Mouse (Mus musculus): ENCODE data around the gene Mzt1. TPM values are rescaled to one million over a fixed set of nuclear protein-coding genes. Genes with fewer than 3 reads are reported as not detected.

The Mzt1 gene
- polyA plus RNA-seq, 2 experiments = 25.8 to 30.4 TPM

GRCm38 (mm10) chr14:99032596-99032995 lies 13.3 kb downstream of the Mzt1 start:
- no peak for ATAC-seq (ENCODE audit: insufficient read depth)
- no peaks in the 10 kb centered on the region for H3K9me3 ChIP-seq (ENCODE audit: control insufficient read depth, low read length)
- H3K4me3 ChIP-seq (ENCODE audit: insufficient read depth in 1 of 2, low read depth in 2 of 2, low read length in 2 of 2) = no peak overlapping the region
- H3K27me3 ChIP-seq (ENCODE audit: control insufficient read depth, insufficient read depth, low read length) = no peaks in the 10 kb centered on the region
- DNase-seq (ENCODE audit: low read depth in 3 of 3, low spot score in 3 of 3) = no peak
- no peak overlapping the region for H3K9ac ChIP-seq (replicated peaks)
- no peak overlapping the region for H3K4me2 ChIP-seq (ENCODE audit: low read depth)
- H3K36me3 ChIP-seq (replicated peaks; ENCODE audit: control insufficient read depth, insufficient read depth, low read depth) = peaks cover 15% of the 10 kb centered on the region
- no peak overlapping the region for H3K27ac ChIP-seq
- 71% methylated on average over 5 of the region's 5 CpGs for WGBS (ENCODE audit: insufficient replicate concordance)
- TF ChIP-seq CTCF (IDR thresholded peaks at IDR 0.05; ENCODE audit: low read depth) (no peak), EP300 (IDR thresholded peaks at IDR 0.05; ENCODE audit: low read depth) (no peak)
- H3K4me1 ChIP-seq (replicated peaks; ENCODE audit: control insufficient read depth in 2 of 2, insufficient read depth in 2 of 2, low read length in 1 of 2) = no peaks in the 10 kb centered on the region

DNA sequence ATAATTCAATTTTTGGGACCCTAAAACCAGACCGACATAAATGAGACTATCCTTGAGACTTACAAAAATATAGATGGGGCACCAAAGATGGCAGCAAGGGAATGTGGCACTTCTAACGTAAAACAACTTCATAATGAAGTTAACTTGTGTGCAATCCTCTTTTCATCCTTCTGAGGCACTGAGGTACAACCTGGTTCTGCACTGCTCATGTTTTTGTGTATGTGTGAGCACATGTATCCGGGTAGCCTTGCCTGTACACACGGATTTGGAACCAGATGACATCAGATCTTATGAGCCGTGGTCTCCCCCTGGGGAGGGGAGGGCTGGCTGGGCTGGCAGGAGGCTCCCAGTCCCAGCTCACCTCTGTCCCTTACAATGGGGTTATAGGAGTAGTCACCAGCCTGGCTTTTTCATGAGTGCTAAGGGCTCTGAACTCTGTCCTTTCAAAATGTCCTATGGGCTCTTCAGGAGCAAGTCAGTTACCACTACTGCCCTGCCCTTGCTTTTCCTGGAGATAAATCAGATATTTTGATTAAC lies 14.5 kb downstream of the Mzt1 start:
- peaks cover 12% of the 10 kb centered on the region for H3K36me3 ChIP-seq (replicated peaks; ENCODE audit: control insufficient read depth, insufficient read depth, low read depth)
- H3K27me3 ChIP-seq (ENCODE audit: control insufficient read depth, insufficient read depth, low read length) = no peaks in the 10 kb centered on the region
- H3K4me3 ChIP-seq (ENCODE audit: insufficient read depth in 1 of 2, low read depth in 2 of 2, low read length in 2 of 2) = no peak overlapping the region
- no peak for DNase-seq (ENCODE audit: low read depth in 3 of 3, low spot score in 3 of 3)
- no peak overlapping the region for H3K4me2 ChIP-seq (ENCODE audit: low read depth)
- no peaks in the 10 kb centered on the region for H3K9me3 ChIP-seq (ENCODE audit: control insufficient read depth, low read length)
- H3K9ac ChIP-seq (replicated peaks) = no peak overlapping the region
- no peak for TF ChIP-seq EP300 (IDR thresholded peaks at IDR 0.05; ENCODE audit: low read depth)
- no peak for TF ChIP-seq CTCF (IDR thresholded peaks at IDR 0.05; ENCODE audit: low read depth)
- ATAC-seq (ENCODE audit: insufficient read depth) = 0 out of 2 replicates have a peak, but pooled peaks have one; percentile 18
- H3K27ac ChIP-seq = no peak overlapping the region
- no peaks in the 10 kb centered on the region for H3K4me1 ChIP-seq (replicated peaks; ENCODE audit: control insufficient read depth in 2 of 2, insufficient read depth in 2 of 2, low read length in 1 of 2)
- WGBS (ENCODE audit: insufficient replicate concordance) = 79% methylated on average over 5 of the region's 5 CpGs

DNA sequence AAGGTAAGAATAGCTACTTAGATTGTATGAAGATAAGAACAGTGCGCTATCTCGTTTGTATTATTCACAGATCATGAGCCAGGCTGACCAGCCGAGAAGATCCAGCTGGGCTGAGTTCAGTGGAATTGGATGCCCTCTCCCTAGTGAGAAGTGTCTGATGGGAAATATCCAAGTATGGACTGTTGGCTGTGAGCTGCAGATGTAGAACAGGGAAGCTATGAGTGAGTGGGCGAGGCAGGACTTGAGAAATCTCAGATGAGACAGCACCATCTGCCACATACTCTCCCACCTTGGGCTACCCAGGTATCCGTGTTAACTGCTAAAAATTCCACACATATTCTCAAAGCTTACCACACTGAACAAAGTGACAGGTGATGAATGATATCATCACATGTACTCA lies 15.9 kb downstream of the Mzt1 start:
- WGBS (ENCODE audit: insufficient replicate concordance) = 71% methylated on average over 5 of the region's 5 CpGs
- no peak overlapping the region for H3K4me3 ChIP-seq (ENCODE audit: insufficient read depth in 1 of 2, low read depth in 2 of 2, low read length in 2 of 2)
- DNase-seq (ENCODE audit: low read depth in 3 of 3, low spot score in 3 of 3) (no peak), ATAC-seq (ENCODE audit: insufficient read depth) (no peak)
- H3K9ac ChIP-seq (replicated peaks) = no peak overlapping the region
- no peak overlapping the region for H3K4me2 ChIP-seq (ENCODE audit: low read depth)
- TF ChIP-seq EP300 (IDR thresholded peaks at IDR 0.05; ENCODE audit: low read depth) (no peak), CTCF (IDR thresholded peaks at IDR 0.05; ENCODE audit: low read depth) (no peak)
- peaks cover 6% of the 10 kb centered on the region for H3K36me3 ChIP-seq (replicated peaks; ENCODE audit: control insufficient read depth, insufficient read depth, low read depth)
- H3K27ac ChIP-seq = no peak overlapping the region
- H3K27me3 ChIP-seq (ENCODE audit: control insufficient read depth, insufficient read depth, low read length) = no peaks in the 10 kb centered on the region
- H3K9me3 ChIP-seq (ENCODE audit: control insufficient read depth, low read length) = no peaks in the 10 kb centered on the region
- no peaks in the 10 kb centered on the region for H3K4me1 ChIP-seq (replicated peaks; ENCODE audit: control insufficient read depth in 2 of 2, insufficient read depth in 2 of 2, low read length in 1 of 2)

- WGBS (ENCODE audit: insufficient replicate concordance) = 42% methylated on average over 12 of the region's 12 CpGs
- H3K4me2 ChIP-seq (ENCODE audit: low read depth) = no peak overlapping the region
- no peak for DNase-seq (ENCODE audit: low read depth in 3 of 3, low spot score in 3 of 3)
These were observed 23.4 kb downstream of the Mzt1 start for GRCm38 (mm10) chr14:99022346-99023086.

GRCm38 (mm10) chr14:99019136-99019808 lies 26.7 kb downstream of the Mzt1 start:
- Histone ChIP-seq H3K4me3 (ENCODE audit: insufficient read depth in 1 of 2, low read depth in 2 of 2, low read length in 2 of 2) (no peak overlapping the region), H3K9ac (replicated peaks) (no peak overlapping the region), H3K27me3 (ENCODE audit: control insufficient read depth, insufficient read depth, low read length) (no peaks in the 10 kb centered on the region), H3K4me1 (replicated peaks; ENCODE audit: control insufficient read depth in 2 of 2, insufficient read depth in 2 of 2, low read length in 1 of 2) (peaks cover 0 to 2% of the 10 kb centered on the region in 2 experiments; a peak in 2 of 4 replicates), H3K4me2 (ENCODE audit: low read depth) (no peak overlapping the region), H3K27ac (no peak overlapping the region), H3K36me3 (replicated peaks; ENCODE audit: control insufficient read depth, insufficient read depth, low read depth) (no peaks in the 10 kb centered on the region), H3K9me3 (ENCODE audit: control insufficient read depth, low read length) (no peaks in the 10 kb centered on the region)
- TF ChIP-seq CTCF (IDR thresholded peaks at IDR 0.05; ENCODE audit: low read depth) = no peak
- TF ChIP-seq EP300 (IDR thresholded peaks at IDR 0.05; ENCODE audit: low read depth) = no peak
- no peak for ATAC-seq (ENCODE audit: insufficient read depth)
- 35% methylated on average over 10 of the region's 10 CpGs for WGBS (ENCODE audit: insufficient replicate concordance)
- no peak for DNase-seq (ENCODE audit: low read depth in 3 of 3, low spot score in 3 of 3)

More at GRCm38 (mm10) chr14:99022346-99023086, 23.4 kb downstream of the Mzt1 start:
- H3K27ac ChIP-seq = no peak overlapping the region
- ATAC-seq (ENCODE audit: insufficient read depth) = no peak
- H3K9ac ChIP-seq (replicated peaks) = no peak overlapping the region
- TF ChIP-seq CTCF (IDR thresholded peaks at IDR 0.05; ENCODE audit: low read depth) (no peak), EP300 (IDR thresholded peaks at IDR 0.05; ENCODE audit: low read depth) (no peak)
- H3K4me1 ChIP-seq (replicated peaks; ENCODE audit: control insufficient read depth in 2 of 2, insufficient read depth in 2 of 2, low read length in 1 of 2) = peaks cover 0 to 2% of the 10 kb centered on the region in 2 experiments; a peak in 2 of 4 replicates
- H3K36me3 ChIP-seq (replicated peaks; ENCODE audit: control insufficient read depth, insufficient read depth, low read depth) = no peaks in the 10 kb centered on the region
- no peak overlapping the region for H3K4me3 ChIP-seq (ENCODE audit: insufficient read depth in 1 of 2, low read depth in 2 of 2, low read length in 2 of 2)
- no peaks in the 10 kb centered on the region for H3K9me3 ChIP-seq (ENCODE audit: control insufficient read depth, low read length)
- no peaks in the 10 kb centered on the region for H3K27me3 ChIP-seq (ENCODE audit: control insufficient read depth, insufficient read depth, low read length)

Measured in liver, embryonic 14.5 days (tissue).